Mouse (Mus musculus) left cerebral cortex, adult 18-20 months (tissue): Measurements from ENCODE around the gene Doc2g. TPM values are rescaled to one million over a fixed set of nuclear protein-coding genes. Genes with fewer than 3 reads are reported as not detected.
A peak's percentile ranks its signal among the peaks of the same experiment; 100 is the strongest.

Source experiments
- DNase-seq, 2 experiments: peaks; one replicate each; pipeline ENCODE4 v3.0.0; 2021 to 2022; ENCODE audit warnings: low spot score in 2 of 2, mixed read lengths in 1 of 2
- total RNA-seq, 2 experiments: library from RNA; stranded (reverse); gene quantifications; 2 replicates each; pipeline ENCODE4 v1.2.3; 2021

The Doc2g gene
- total RNA-seq, 2 experiments from 2014 or later = 3.5 to 4.9 TPM

GRCm38 (mm10) chr19:4051016-4051415 is 47.9 kb downstream of the Doc2g start:
- DNase-seq = no peak

- DNase-seq = peak; percentile 32 to 60
These were observed 48.8 kb downstream of the Doc2g start for GRCm38 (mm10) chr19:4051741-4052515.

GRCm38 (mm10) chr19:4052516-4053030 is 49.5 kb downstream of the Doc2g start:
- DNase-seq = no peak

GRCm38 (mm10) chr19:4054613-4055012 is 51.5 kb downstream of the Doc2g start:
- no peak for DNase-seq

- no peak for DNase-seq
These were observed 52.3 kb downstream of the Doc2g start for GRCm38 (mm10) chr19:4055216-4055946.

GRCm38 (mm10) chr19:4055947-4056693 is 53.0 kb downstream of the Doc2g start:
- DNase-seq = no peak

Other genes with a start within 250 kb of the Doc2g start
- gene Kmt5b, start 235.9 kb upstream of the Doc2g start, total RNA-seq = 10 to 100 TPM; 48.8 to 49.8 TPM
- gene Chka, start 151.5 kb upstream of the Doc2g start, total RNA-seq = 10 to 100 TPM; 82.4 to 88.0 TPM
- gene Tcirg1, start 96.2 kb upstream of the Doc2g start, total RNA-seq = 10 to 100 TPM; 22.4 to 23.0 TPM
- 100 to 1,000 TPM; 141 to 148 TPM for gene Ndufs8, start 90.5 kb upstream of the Doc2g start, total RNA-seq
- gene Aldh3b1, start 73.5 kb upstream of the Doc2g start, total RNA-seq = 1 to 10 TPM; 3.0 to 4.2 TPM
- 10 to 100 TPM; 14.6 to 16.6 TPM for gene Unc93b1, start 68.1 kb upstream of the Doc2g start, total RNA-seq
- under 1 TPM in 1 of 2 experiments, not detected in 1; 0.23 TPM for gene Aldh3b3, start 44.7 kb upstream of the Doc2g start, total RNA-seq
- gene Aldh3b2, start 31.0 kb upstream of the Doc2g start, total RNA-seq = 1 to 10 TPM; 1.1 to 1.3 TPM
- 1 to 10 TPM; 2.6 to 5.2 TPM for gene Acy3, start 16.7 kb upstream of the Doc2g start, total RNA-seq
- gene Tbx10, start 10.6 kb upstream of the Doc2g start, total RNA-seq = not detected
- gene Nudt8, start 2.7 kb upstream of the Doc2g start, total RNA-seq = 10 to 100 TPM in 1 of 2 experiments, 1 to 10 TPM in 1; 8.9 to 10.8 TPM
- 1 to 10 TPM; 1.0 to 1.5 TPM for gene Gm49405, start 2.7 kb upstream of the Doc2g start, total RNA-seq
- 100 to 1,000 TPM; 265 to 266 TPM for gene Ndufv1, start 9.5 kb downstream of the Doc2g start, total RNA-seq
- 100 to 1,000 TPM; 353 to 399 TPM for gene Gstp1, start 34.7 kb downstream of the Doc2g start, total RNA-seq
- 10 to 100 TPM; 40.5 to 55.2 TPM for gene Gstp2, start 42.7 kb downstream of the Doc2g start, total RNA-seq
- not detected for gene Gstp3, start 56.3 kb downstream of the Doc2g start, total RNA-seq
- not detected for gene Cabp2, start 78.3 kb downstream of the Doc2g start, total RNA-seq
- 10 to 100 TPM; 33.6 to 37.3 TPM for gene Cdk2ap2, start 93.9 kb downstream of the Doc2g start, total RNA-seq
- 100 to 1,000 TPM; 210 to 214 TPM for gene Pitpnm1, start 96.7 kb downstream of the Doc2g start, total RNA-seq
- gene Aip, start 122.5 kb downstream of the Doc2g start, total RNA-seq = 100 to 1,000 TPM; 121 to 126 TPM
- gene Gpr152, start 136.5 kb downstream of the Doc2g start, total RNA-seq = under 1 TPM; 0.12 TPM
- gene Cabp4, start 140.7 kb downstream of the Doc2g start, total RNA-seq = under 1 TPM; 0.26 to 0.63 TPM
- 10 to 100 TPM; 77.9 to 81.3 TPM for gene Coro1b, start 145.3 kb downstream of the Doc2g start, total RNA-seq
- gene Ptprcap, start 150.3 kb downstream of the Doc2g start, total RNA-seq = 1 to 10 TPM; 1.3 to 2.3 TPM
- 10 to 100 TPM; 32.5 to 34.5 TPM for gene Rps6kb2, start 160.0 kb downstream of the Doc2g start, total RNA-seq
- 1 to 10 TPM; 5.1 to 9.2 TPM for gene Carns1, start 172.2 kb downstream of the Doc2g start, total RNA-seq
- 1 to 10 TPM; 1.0 to 1.1 TPM for gene Tbc1d10c, start 188.0 kb downstream of the Doc2g start, total RNA-seq
- 100 to 1,000 TPM; 303 to 333 TPM for gene Ppp1ca, start 188.8 kb downstream of the Doc2g start, total RNA-seq
- 10 to 100 TPM in 1 of 2 experiments, 1 to 10 TPM in 1; 7.2 to 10.1 TPM for gene Rad9a, start 198.3 kb downstream of the Doc2g start, total RNA-seq
- 1 to 10 TPM; 1.5 to 1.9 TPM for gene Clcf1, start 210.9 kb downstream of the Doc2g start, total RNA-seq
- gene AC109138.7, start 211.0 kb downstream of the Doc2g start, total RNA-seq = not detected
- gene Pold4, start 228.6 kb downstream of the Doc2g start, total RNA-seq = 10 to 100 TPM; 13.4 to 18.2 TPM